Mouse (Mus musculus) neural tube, embryonic 14.5 days (tissue): ENCODE measurements around the gene Pomp. TPM values are rescaled to one million over a fixed set of nuclear protein-coding genes. Genes with fewer than 3 reads are reported as not detected.

Experiments used
- ATAC-seq: fragments of 200-750 bp; cut with Nextera tagmentation; 2 replicates; pipeline ENCODE4 v1.8.0; 2017; ENCODE audit warnings: low read depth, mild to moderate bottlenecking, moderate TSS enrichment, moderate library complexity
- H3K27ac ChIP-seq: fragments of 300-500 bp; sonication (generic); 2 replicates; pipeline ENCODE4 v1.5.1; 2014; ENCODE audit warnings: low read depth, mild to moderate bottlenecking, control low read depth, low read length, moderate library complexity, mixed read lengths
- H3K27me3 ChIP-seq: fragments of 300-500 bp; sonication (generic); 2 replicates; pipeline ENCODE4 v1.6.1; 2014; ENCODE audit warnings: low read length; ENCODE audit not compliant: control insufficient read depth, insufficient read depth
- H3K36me3 ChIP-seq: fragments of 300-500 bp; sonication (generic); 2 replicates; pipeline ENCODE4 v1.6.1; 2014; ENCODE audit warnings: low read length, mixed read lengths; ENCODE audit not compliant: control insufficient read depth, insufficient read depth
- H3K4me1 ChIP-seq: fragments of 300-500 bp; sonication (generic); 2 replicates; pipeline ENCODE4 v1.6.1; 2014; ENCODE audit warnings: low read length; ENCODE audit not compliant: control insufficient read depth, insufficient read depth
- H3K4me2 ChIP-seq: fragments of 300-500 bp; sonication (generic); 2 replicates; pipeline ENCODE4 v1.6.1; 2014; ENCODE audit warnings: mild to moderate bottlenecking, low read depth, low read length, control low read depth
- H3K4me3 ChIP-seq: fragments of 300-500 bp; sonication (generic); 2 replicates; pipeline ENCODE4 v1.5.1; 2014; ENCODE audit warnings: low read depth, low read length, control low read depth, mixed read lengths
- H3K9ac ChIP-seq: fragments of 300-500 bp; sonication (generic); replicated peaks from 2 replicates; pipeline ENCODE4 v1.6.1; 2014; ENCODE audit warnings: low read depth, mild to moderate bottlenecking, control low read depth, low read length, mixed read lengths
- H3K9me3 ChIP-seq: fragments of 300-500 bp; sonication (generic); 2 replicates; pipeline ENCODE4 v1.6.1; 2016; ENCODE audit warnings: low read length; ENCODE audit not compliant: control insufficient read depth
- WGBS: fragments of 180-500 bp; shearing (Covaris S2); extraction: QIAGEN DNeasy Blood & Tissue Kit; methylation state at CpG from one replicate; pipeline ENCODE4 v1.1.7; 2014; 5-methylcytosine and 5-hydroxymethylcytosine counted together
- polyA plus RNA-seq: library from polyadenylated mRNA; unstranded; fragments of >200 nt; fragmentation: Nextera tagmentation; extraction: Ambion mirVana; gene quantifications from 2 replicates; pipeline ENCODE4 v1.2.1, GENCODE M21; 2014

The Pomp gene
- polyA plus RNA-seq, 1 experiment from 2014 or later: 515 TPM

- ATAC-seq: no peak
These were observed 36.1 kb upstream of the Pomp start for GRCm38 (mm10) chr5:147824021-147824605.

GRCm38 (mm10) chr5:147825375-147825969 lies 34.8 kb upstream of the Pomp start:
- no peak for ATAC-seq
- Histone ChIP-seq H3K27me3 (no peaks in the 10 kb centered on the region), H3K36me3 (no peaks in the 10 kb centered on the region), H3K4me3 (no peak overlapping the region), H3K4me2 (peak overlapping the region; percentile 16; the same call in 1 of the 2 replicates), H3K9me3 (no peaks in the 10 kb centered on the region), H3K4me1 (no peaks in the 10 kb centered on the region), H3K9ac (no peak overlapping the region), H3K27ac (no peak overlapping the region)
- WGBS: 61% methylated on average over 22 of the region's 22 CpGs

More at GRCm38 (mm10) chr5:147824021-147824605, 36.1 kb upstream of the Pomp start:
- H3K9ac ChIP-seq: no peak overlapping the region
- H3K27me3 ChIP-seq: no peaks in the 10 kb centered on the region
- no peaks in the 10 kb centered on the region for H3K4me1 ChIP-seq
- 84% methylated on average over 13 of the region's 13 CpGs for WGBS
- H3K36me3 ChIP-seq: no peaks in the 10 kb centered on the region
- no peak overlapping the region for H3K4me3 ChIP-seq
- H3K27ac ChIP-seq: no peak overlapping the region
- no peak overlapping the region for H3K4me2 ChIP-seq
- no peaks in the 10 kb centered on the region for H3K9me3 ChIP-seq

- H3K27me3 ChIP-seq: no peaks in the 10 kb centered on the region
- no peaks in the 10 kb centered on the region for H3K4me1 ChIP-seq
- WGBS: 73% methylated on average over 9 of the region's 9 CpGs
- no peaks in the 10 kb centered on the region for H3K36me3 ChIP-seq
- H3K4me2 ChIP-seq: no peak overlapping the region
- no peak overlapping the region for H3K9ac ChIP-seq
- H3K4me3 ChIP-seq: no peak overlapping the region
- no peaks in the 10 kb centered on the region for H3K9me3 ChIP-seq
- no peak overlapping the region for H3K27ac ChIP-seq
- no peak for ATAC-seq
These were observed 34.2 kb upstream of the Pomp start for GRCm38 (mm10) chr5:147826091-147826490.

- 65% methylated on average over 5 of the region's 5 CpGs for WGBS
- no peaks in the 10 kb centered on the region for H3K9me3 ChIP-seq
- no peak overlapping the region for H3K9ac ChIP-seq
- H3K4me2 ChIP-seq: no peak overlapping the region
- ATAC-seq: no peak
- H3K4me3 ChIP-seq: no peak overlapping the region
- H3K4me1 ChIP-seq: no peaks in the 10 kb centered on the region
- H3K27me3 ChIP-seq: no peaks in the 10 kb centered on the region
- H3K27ac ChIP-seq: no peak overlapping the region
- H3K36me3 ChIP-seq: no peaks in the 10 kb centered on the region
These were observed 33.7 kb upstream of the Pomp start for GRCm38 (mm10) chr5:147826546-147826945.

GRCm38 (mm10) chr5:147828846-147829245 lies 31.4 kb upstream of the Pomp start:
- no peaks in the 10 kb centered on the region for H3K36me3 ChIP-seq
- H3K9me3 ChIP-seq: no peaks in the 10 kb centered on the region
- WGBS: 82% methylated on average over 8 of the region's 8 CpGs
- no peak overlapping the region for H3K27ac ChIP-seq
- no peak overlapping the region for H3K4me2 ChIP-seq
- ATAC-seq: no peak
- H3K4me1 ChIP-seq: no peaks in the 10 kb centered on the region
- H3K4me3 ChIP-seq: no peak overlapping the region
- no peak overlapping the region for H3K9ac ChIP-seq
- no peaks in the 10 kb centered on the region for H3K27me3 ChIP-seq

GRCm38 (mm10) chr5:147832842-147833241 lies 27.4 kb upstream of the Pomp start:
- H3K4me1 ChIP-seq: no peaks in the 10 kb centered on the region
- H3K4me2 ChIP-seq: no peak overlapping the region
- H3K9me3 ChIP-seq: no peaks in the 10 kb centered on the region
- H3K27me3 ChIP-seq: no peaks in the 10 kb centered on the region
- no peak overlapping the region for H3K27ac ChIP-seq
- H3K4me3 ChIP-seq: no peak overlapping the region
- no peaks in the 10 kb centered on the region for H3K36me3 ChIP-seq
- 30% methylated on average over 14 of the region's 14 CpGs for WGBS
- no peak overlapping the region for H3K9ac ChIP-seq
- no peak for ATAC-seq

GRCm38 (mm10) chr5:147834841-147835500 lies 25.3 kb upstream of the Pomp start:
- WGBS: 12% methylated on average over 17 of the region's 17 CpGs
- no peak overlapping the region for H3K4me2 ChIP-seq
- ATAC-seq: no peak
- no peak overlapping the region for H3K9ac ChIP-seq
- H3K27ac ChIP-seq: no peak overlapping the region
- H3K9me3 ChIP-seq: no peaks in the 10 kb centered on the region
- no peaks in the 10 kb centered on the region for H3K27me3 ChIP-seq
- no peaks in the 10 kb centered on the region for H3K36me3 ChIP-seq
- H3K4me3 ChIP-seq: no peak overlapping the region
- H3K4me1 ChIP-seq: no peaks in the 10 kb centered on the region

GRCm38 (mm10) chr5:147839418-147839817 lies 20.8 kb upstream of the Pomp start:
- Histone ChIP-seq H3K36me3 (no peaks in the 10 kb centered on the region), H3K4me3 (no peak overlapping the region), H3K9me3 (no peaks in the 10 kb centered on the region), H3K27ac (no peak overlapping the region), H3K4me2 (no peak overlapping the region), H3K9ac (no peak overlapping the region), H3K4me1 (no peaks in the 10 kb centered on the region), H3K27me3 (no peaks in the 10 kb centered on the region)
- whole genome bisulfite sequencing: 89% methylated on average over 12 of the region's 12 CpGs
- ATAC-seq: no peak

- no peaks in the 10 kb centered on the region for H3K27me3 ChIP-seq
- 60% methylated on average over 7 of the region's 7 CpGs for WGBS
These were observed 16.9 kb upstream of the Pomp start for GRCm38 (mm10) chr5:147843340-147843739.

More at GRCm38 (mm10) chr5:147843340-147843739, 16.9 kb upstream of the Pomp start:
- no peak for ATAC-seq
- no peak overlapping the region for H3K4me3 ChIP-seq
- H3K4me1 ChIP-seq: no peaks in the 10 kb centered on the region
- H3K36me3 ChIP-seq: no peaks in the 10 kb centered on the region
- no peak overlapping the region for H3K4me2 ChIP-seq
- H3K9me3 ChIP-seq: no peaks in the 10 kb centered on the region
- no peak overlapping the region for H3K9ac ChIP-seq
- H3K27ac ChIP-seq: no peak overlapping the region
